Mouse (Mus musculus) adrenal gland, postnatal 4 days (tissue): ENCODE results near the gene Olfr575. TPM values are rescaled to one million over a fixed set of nuclear protein-coding genes. Genes with fewer than 3 reads are reported as not detected.

Source experiments
- DNase-seq, 2 experiments: peaks; one replicate each; pipeline ENCODE4 v3.0.0; 2021 to 2022; ENCODE audit warnings: low spot score in 2 of 2, mixed read lengths in 2 of 2
- long read RNA-seq, 2 experiments: library from polyadenylated mRNA; stranded (forward); transcript quantifications; one replicate each; pipeline ENCODE4 v2.0.0; 2021
- total RNA-seq, 2 experiments: library from RNA; stranded (reverse); gene quantifications; 2 replicates each; pipeline ENCODE4 v1.2.3; 2021

Gene Olfr575
- total RNA-seq, result not detected
- long read RNA-seq, experiment 1, result 0 reads
- long read RNA-seq, experiment 2, result 0 reads

DNA sequence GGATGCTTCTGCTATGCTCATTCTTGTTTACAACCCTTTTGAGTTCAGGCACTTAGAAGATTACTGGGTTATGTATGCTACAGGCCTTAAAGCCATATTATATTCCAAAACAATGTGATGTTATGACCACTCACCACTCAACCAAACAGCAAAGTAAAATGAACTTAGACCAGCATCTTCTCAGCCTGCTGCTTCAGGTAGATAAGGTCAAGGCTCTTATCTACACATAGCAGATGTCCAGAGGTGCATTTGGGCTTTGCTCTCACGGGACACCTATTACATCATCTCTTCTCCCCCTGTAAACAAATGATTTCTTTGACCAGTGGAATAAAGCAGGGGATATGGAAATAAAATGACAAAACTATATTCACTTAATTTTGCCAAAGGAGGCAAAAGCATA, at the start of gene Olfr575:
Gene Olfr575, minus strand, starts transcription at position 183 of the 400 bp plus-strand sequence.
- no peak for DNase-seq

DNA sequence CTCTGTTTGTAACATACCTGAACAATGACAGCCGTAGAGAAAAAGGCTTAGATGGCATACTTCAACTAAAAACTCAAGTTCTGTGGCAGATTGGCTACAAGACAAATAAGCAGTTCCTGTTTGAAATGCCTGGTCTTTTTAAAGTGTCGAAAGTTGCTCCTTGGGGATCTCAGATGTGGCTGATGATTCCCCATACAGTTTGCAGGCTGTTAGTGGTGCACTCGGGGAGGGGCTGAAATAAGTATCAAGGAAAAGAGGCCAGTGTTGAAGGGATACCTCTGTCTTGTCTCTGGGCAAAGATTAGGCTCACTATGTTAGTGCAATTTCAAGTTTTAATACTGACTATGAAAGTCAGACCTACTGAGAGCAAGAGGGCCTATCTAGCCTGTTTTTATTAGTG, 30.6 kb upstream of the Olfr575 start, which contains the start of gene Olfr578:
Gene Olfr578, minus strand, starts transcription at position 101 of the 400 bp plus-strand sequence.
- no peak for DNase-seq

DNA sequence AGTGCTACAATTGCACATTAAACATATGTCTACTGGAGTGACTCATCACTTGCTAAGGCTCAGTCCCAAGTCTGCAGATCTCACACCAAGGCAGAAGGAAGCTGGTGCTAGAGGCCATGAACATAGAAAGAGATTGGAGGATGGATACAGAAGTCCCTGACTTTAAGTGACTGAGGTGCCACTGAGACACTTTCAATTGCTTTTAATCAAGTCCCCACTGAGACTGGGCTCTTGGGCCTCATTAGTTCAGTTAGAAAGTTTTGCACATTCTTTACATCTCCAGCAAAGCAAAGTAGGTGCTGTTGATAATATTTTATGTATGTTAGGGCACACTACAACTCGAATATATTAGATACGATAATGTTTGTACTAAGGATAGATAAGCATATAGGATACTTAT, 17.3 kb upstream of the Olfr575 start, which contains the start of gene Olfr577:
Gene Olfr577, minus strand, starts transcription at position 101 of the 400 bp plus-strand sequence.
- no peak for DNase-seq

DNA sequence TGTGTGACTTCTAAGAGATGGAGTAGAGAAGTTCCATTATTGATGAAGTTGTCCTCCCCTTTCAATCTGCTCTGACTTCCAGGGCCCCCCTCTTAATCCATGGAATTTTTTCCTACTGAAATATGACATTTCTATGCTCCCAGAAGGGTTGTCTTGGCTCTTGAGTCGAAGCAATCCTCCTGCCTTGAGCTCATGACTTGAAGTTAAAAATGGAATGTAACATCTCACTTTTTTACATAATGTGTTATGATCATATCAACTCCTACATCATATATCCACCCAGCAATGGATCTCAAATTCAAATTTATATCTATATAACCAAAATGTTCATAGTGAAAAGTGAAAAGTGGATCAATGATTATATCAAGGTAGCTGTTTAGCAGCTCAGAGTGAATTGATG, 15.8 kb upstream of the Olfr575 start:
- no peak for DNase-seq

DNA sequence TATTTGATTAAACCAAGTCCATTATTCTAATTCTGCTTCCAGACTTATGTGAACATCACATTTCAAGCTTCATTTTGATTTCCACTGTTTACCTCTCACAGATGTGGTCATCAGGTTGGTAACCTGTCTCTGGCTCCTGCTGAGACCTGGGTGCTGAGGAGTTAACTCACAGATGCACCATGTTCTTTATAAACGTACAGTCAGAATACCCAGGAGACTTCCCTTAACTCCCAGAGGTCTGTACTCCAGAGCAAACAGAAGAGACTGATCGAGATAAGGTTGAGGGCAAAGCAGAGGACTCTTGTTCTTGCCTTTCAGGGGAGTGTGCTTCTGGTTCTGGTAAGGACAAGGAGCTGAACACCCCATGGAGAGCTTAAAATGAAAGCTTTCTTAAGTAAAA, 3.8 kb upstream of the Olfr575 start, which contains the start of gene Olfr576:
Gene Olfr576, plus strand, starts transcription at position 301 of the 400 bp plus-strand sequence.
- no peak for DNase-seq

DNA sequence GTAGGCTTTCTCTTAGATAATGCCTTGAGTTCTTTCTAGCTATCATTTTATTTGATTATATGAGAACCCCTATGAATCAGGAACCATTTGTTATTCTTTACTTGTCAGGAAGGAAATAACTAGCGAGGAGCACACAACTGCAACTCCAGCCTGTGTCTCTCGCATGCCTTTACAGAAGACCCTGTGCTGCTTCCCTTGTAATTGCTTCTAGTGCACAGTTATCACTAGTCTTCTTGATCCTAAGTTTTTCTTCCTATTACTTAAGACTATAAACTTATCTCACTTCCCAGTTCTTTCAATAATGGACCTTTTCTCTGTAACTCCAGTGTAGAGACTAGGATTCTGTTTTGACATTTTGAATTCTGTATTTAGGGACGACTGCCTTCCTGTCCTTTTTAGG, 438 bp downstream of the Olfr575 start:
- no peak for DNase-seq

DNA sequence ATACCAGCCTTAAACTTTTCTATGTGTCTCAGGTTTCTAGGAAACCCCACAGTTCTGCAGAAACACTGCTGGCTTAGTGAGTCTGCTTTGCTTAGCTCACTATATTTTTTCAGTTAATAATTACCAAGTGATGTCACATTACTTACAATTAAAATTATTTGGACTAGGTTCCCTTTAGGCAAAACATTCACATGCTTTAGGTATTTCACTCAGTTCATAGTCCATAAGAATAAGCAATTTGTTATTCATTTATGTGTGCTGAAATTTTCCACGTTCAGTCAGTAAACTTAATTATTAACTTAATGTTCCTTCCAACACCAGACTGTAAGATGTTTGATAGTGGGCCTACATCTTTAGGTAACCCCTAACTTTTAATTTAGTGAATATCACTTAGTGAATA, 7.8 kb downstream of the Olfr575 start:
- DNase-seq, result no peak

DNA sequence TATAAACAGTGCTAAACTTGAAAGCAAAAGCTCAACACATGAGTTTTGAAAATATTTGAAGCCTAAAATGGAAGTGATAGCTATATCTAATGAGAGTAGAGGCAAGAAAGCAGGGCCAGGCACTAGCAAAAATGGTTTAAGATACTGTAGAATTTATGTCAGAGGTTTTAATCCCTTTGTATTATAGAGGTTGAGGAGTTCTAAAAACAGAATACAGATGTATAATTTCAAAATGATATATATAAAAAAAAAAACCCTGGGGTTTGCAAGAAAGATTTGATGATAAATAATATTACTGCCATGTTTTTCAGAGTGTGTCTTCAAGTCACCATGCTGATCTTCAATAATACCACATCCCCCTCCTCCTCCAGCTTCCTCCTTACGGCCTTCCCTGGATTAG, 10.4 kb downstream of the Olfr575 start, which contains the start of gene Olfr574:
Gene Olfr574, plus strand, starts transcription at position 301 of the 400 bp plus-strand sequence.
- DNase-seq, result no peak

DNA sequence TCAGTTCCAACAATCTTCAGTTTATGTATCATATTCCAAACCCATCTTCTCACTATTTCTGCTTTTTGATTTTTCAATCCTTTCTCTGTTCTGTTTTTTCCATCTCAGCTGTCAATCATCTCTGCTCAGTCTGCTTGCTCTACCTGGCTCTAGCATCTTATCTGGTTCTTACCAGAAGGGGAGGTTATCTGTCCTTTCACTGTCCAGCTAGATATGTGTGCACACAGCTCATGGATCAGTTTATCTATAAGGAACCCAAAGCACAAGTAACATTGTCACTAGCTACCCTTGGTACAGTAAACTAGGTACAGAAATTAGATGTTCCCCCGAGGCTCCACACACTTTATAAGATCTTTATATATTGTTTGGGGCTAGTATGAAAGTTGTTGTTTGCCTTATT, 15.2 kb downstream of the Olfr575 start:
- no peak for DNase-seq

DNA sequence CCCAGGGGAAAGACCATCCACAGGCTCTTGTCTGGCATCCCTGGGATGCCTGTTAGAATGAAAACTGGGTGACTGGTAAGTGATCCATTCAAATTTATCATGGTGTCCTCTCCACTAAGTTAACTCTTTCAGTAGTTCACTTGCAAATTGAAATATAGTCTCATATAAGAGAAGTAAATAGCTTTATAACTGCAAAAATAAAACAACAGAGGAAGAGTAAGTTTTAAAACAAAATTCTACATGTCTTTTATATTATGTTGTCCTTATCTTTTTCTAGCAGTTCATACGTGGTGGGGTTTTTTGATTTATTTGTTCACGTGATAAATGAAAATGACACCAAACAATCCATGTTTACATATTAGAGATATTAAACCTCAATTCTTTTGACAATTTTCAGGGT, 16.1 kb downstream of the Olfr575 start, which contains the start of gene Olfr573-ps1:
Gene Olfr573-ps1, minus strand, starts transcription at position 101 of the 400 bp plus-strand sequence.
- DNase-seq, result no peak

DNA sequence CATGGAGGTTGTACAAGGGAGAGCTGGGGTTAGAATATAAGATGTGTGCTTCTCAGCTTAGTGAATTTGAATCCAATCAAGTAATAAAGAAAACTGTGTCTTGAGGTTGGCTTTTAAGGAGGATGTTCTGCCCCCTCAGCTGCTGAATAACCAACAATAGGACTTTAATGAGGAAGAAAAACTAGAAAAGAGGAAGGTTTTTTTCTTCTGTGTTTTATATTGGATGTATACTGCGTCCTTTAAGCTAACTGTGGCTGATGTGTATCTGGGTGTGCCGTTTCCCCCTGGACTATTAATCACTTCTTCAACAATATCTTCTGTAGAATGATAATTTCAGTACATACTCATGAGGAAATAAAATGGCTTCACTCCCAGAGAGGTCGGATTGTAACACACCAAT, 31.5 kb downstream of the Olfr575 start:
- DNase-seq, result no peak

DNA sequence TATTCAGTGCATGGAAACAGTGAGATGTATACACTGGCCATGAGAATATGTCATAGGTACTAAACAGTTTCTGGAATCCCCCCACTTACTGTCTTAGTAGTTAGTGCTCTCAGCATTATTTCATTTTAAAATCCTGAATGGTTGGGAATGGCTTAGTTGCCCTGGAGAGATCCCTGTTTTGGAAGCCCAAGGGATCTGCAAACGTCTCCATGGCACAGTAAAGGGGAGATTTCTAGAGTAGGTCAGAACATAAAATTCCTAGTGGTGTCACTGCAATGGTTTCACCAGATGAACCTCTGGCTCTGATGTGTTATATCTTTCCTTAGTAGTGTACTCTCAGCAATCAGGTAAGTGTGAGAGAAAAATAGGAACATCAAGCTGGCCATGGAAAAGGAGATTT, 34.5 kb downstream of the Olfr575 start, which contains the start of gene Olfr572:
Gene Olfr572, plus strand, starts transcription at position 301 of the 400 bp plus-strand sequence.
- no peak for DNase-seq

DNA sequence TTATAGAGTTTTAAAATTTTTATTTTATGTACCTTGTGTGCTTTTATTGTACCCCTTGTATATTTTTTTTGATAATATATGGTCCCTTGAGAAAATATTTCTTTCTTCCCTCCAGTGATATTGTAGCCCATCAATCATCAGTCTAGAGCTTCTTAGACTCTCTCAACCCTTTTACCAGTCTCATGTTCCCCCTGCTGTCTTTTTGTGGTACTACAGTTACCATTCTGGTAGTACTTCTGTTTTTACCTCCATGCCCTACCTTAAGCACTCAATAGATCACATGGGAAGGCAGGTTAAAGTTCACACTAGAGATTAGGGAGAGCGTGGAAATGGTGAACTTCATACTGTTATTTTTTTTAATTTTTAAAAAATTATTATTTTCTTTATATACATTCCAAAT, 38.9 kb downstream of the Olfr575 start:
- DNase-seq, result no peak

DNA sequence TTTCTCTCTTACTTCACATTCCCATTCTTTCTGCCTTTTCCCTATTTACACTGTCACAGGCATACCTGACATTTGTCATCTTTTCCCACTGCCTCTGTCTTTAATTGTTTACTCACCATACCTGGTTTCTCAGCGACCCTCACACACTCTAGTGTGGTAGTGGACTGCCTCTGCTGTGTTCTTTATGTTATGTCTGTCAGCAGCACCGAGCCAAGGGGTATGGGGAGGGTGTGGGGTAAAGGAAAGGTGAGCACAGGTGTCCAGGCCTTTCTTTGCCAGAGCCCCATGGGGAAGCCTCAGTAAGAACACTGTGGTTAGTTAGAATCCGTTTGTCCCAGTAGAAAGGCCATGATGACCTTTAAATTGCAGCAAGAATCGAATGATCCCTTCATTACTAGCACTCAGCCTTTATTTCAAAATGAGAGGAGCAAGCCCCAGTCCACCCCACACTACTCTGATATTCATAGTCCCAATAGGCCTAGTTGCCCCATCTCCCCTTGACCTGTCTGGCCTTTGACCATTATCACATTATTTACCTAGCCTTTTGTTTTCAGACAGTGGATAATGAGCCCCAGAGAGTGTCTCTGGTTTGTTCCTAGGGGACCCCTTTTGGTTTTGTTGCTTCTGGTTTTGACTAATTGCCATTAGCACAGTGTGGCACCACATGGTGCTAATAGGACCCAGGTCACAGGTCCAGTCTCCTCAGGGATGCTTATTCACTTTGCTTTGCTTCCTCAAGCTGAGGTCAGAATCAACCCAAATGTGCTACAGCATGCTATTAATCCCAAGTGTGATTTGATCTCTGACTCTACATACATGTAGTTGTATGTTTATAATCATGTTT, 41.3 kb downstream of the Olfr575 start, which contains the start of gene Olfr571:
Gene Olfr571, minus strand, starts transcription at position 505 of the 844 bp plus-strand sequence.
- no peak for DNase-seq

DNA sequence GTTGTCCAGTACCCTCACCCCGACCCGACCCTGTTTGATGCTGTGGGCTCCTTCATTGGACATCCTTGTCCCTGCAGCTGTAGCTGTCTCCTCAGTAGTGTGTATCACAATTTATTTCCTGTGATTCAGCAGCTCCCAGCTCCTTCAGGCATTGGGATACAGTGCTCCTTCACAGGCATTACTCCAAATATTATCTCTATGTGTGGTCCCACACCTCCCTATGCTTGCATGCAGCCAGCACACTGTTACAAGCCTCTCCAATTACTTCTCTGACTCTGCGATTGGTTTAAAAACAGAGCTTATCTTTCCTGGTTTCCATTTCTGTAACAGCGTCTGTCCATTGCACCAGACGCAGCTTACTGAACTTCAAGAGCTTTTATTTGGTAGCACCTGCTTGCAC, 42.2 kb downstream of the Olfr575 start:
- DNase-seq, result no peak

DNA sequence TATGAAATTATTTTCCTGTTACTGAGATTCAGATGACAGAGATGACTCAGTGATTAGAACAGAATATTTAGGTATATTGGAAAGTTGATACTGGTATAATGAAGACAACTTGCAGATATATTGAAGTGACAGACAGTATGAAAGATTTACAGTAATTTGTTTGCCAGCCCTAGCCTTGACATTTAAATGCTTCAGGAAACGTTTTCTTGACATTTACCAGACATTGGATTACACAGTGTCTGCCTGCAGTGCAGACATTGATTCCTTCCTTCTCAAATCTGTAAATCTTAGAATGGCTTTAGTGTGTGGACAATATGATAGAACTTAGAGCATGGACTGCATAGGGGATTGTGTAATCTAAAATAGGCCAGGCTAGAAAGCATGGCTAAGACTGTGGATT, 43.3 kb downstream of the Olfr575 start:
- no peak for DNase-seq

Other genes with a start within 250 kb of the Olfr575 start
- gene Olfr33, start 239.7 kb downstream of the Olfr575 start, total RNA-seq, result not detected
- not detected for gene Olfr559, start 231.3 kb downstream of the Olfr575 start, total RNA-seq
- gene Olfr560, start 199.4 kb downstream of the Olfr575 start, total RNA-seq, result not detected
- gene Olfr78, start 199.3 kb downstream of the Olfr575 start, total RNA-seq, result 1 to 10 TPM; 1.1 to 1.9 TPM
- not detected for gene Olfr561, start 187.6 kb downstream of the Olfr575 start, total RNA-seq
- gene Olfr564, start 155.3 kb downstream of the Olfr575 start, total RNA-seq, result not detected
- gene Olfr566, start 100.0 kb downstream of the Olfr575 start, total RNA-seq, result not detected
- gene Olfr568, start 81.7 kb downstream of the Olfr575 start, total RNA-seq, result not detected
- not detected for gene Olfr569, start 67.9 kb downstream of the Olfr575 start, total RNA-seq
- gene Olfr570, start 64.2 kb downstream of the Olfr575 start, total RNA-seq, result not detected
- gene Olfr571, start 41.2 kb downstream of the Olfr575 start, total RNA-seq, result not detected
- gene Olfr572, start 34.4 kb downstream of the Olfr575 start, total RNA-seq, result not detected
- not detected for gene Olfr573-ps1, start 16.2 kb downstream of the Olfr575 start, total RNA-seq
- gene Olfr574, start 10.3 kb downstream of the Olfr575 start, total RNA-seq, result not detected
- not detected for gene Olfr576, start 3.9 kb upstream of the Olfr575 start, total RNA-seq
- gene Olfr577, start 17.2 kb upstream of the Olfr575 start, total RNA-seq, result not detected
- gene Olfr578, start 30.5 kb upstream of the Olfr575 start, total RNA-seq, result not detected
- gene Olfr582, start 79.2 kb upstream of the Olfr575 start, total RNA-seq, result not detected
- gene Olfr583, start 92.5 kb upstream of the Olfr575 start, total RNA-seq, result not detected
- gene Olfr584, start 123.1 kb upstream of the Olfr575 start, total RNA-seq, result not detected
- not detected for gene Olfr585, start 138.9 kb upstream of the Olfr575 start, total RNA-seq
- gene Olfr586, start 166.9 kb upstream of the Olfr575 start, total RNA-seq, result not detected
- not detected for gene Olfr588-ps1, start 182.1 kb upstream of the Olfr575 start, total RNA-seq
- gene Olfr589, start 197.6 kb upstream of the Olfr575 start, total RNA-seq, result not detected
- not detected for gene Olfr591, start 219.6 kb upstream of the Olfr575 start, total RNA-seq
- not detected for gene Olfr592, start 226.0 kb upstream of the Olfr575 start, total RNA-seq